Mouse (Mus musculus) bone marrow, adult 2 months (tissue): Measurements from ENCODE around the gene Zc3h12a. TPM values are rescaled to one million over a fixed set of nuclear protein-coding genes. Genes with fewer than 3 reads are reported as not detected.
A peak's percentile ranks its signal among the peaks of the same experiment; 100 is the strongest.

Experiments
- H3K27ac ChIP-seq: fragments of 200-500 bp; 2 replicates; pipeline ENCODE4 v1.5.1; 2012; ENCODE audit warnings: low read depth, mild to moderate bottlenecking, control low read depth, inconsistent platforms, low read length; ENCODE audit not compliant: control insufficient read depth, poor library complexity, insufficient read depth
- H3K4me1 ChIP-seq: fragments of 200-500 bp; 2 replicates; pipeline ENCODE4 v1.6.1; 2011; ENCODE audit warnings: low read length; ENCODE audit not compliant: control insufficient read depth, insufficient read depth
- H3K4me3 ChIP-seq: fragments of 200-500 bp; replicated peaks from 2 replicates; pipeline ENCODE3; 2011; ENCODE audit warnings: mild to moderate bottlenecking, low read depth, low read length, control low read depth; ENCODE audit not compliant: control insufficient read depth
- CTCF ChIP-seq: fragments of 200-500 bp; IDR thresholded peaks from 2 replicates; pipeline ENCODE4 v1.5.1; 2011; ENCODE audit warnings: low read length, control low read depth; ENCODE audit not compliant: control insufficient read depth, insufficient read depth
- POLR2A ChIP-seq: fragments of 200-500 bp; IDR thresholded peaks from 2 replicates; pipeline ENCODE4 v1.6.1; 2011; ENCODE audit warnings: low read depth, mild to moderate bottlenecking, control low read depth, low read length, borderline replicate concordance; ENCODE audit not compliant: control insufficient read depth
- WGBS: fragments of 180-500 bp; shearing (Covaris S2); methylation state at CpG from one replicate; pipeline ENCODE4 v1.1.7; 2018; 5-methylcytosine and 5-hydroxymethylcytosine counted together
- polyA plus RNA-seq: library from polyadenylated mRNA; stranded (reverse); fragments of >200 nt; gene quantifications from 2 replicates; pipeline ENCODE4 v1.2.4, GENCODE M21; 2011; ENCODE audit warnings: low replicate concordance; ENCODE audit not compliant: missing spikeins, insufficient read depth, insufficient read length

The Zc3h12a gene
- polyA plus RNA-seq, 1 experiment = 12.5 TPM

DNA sequence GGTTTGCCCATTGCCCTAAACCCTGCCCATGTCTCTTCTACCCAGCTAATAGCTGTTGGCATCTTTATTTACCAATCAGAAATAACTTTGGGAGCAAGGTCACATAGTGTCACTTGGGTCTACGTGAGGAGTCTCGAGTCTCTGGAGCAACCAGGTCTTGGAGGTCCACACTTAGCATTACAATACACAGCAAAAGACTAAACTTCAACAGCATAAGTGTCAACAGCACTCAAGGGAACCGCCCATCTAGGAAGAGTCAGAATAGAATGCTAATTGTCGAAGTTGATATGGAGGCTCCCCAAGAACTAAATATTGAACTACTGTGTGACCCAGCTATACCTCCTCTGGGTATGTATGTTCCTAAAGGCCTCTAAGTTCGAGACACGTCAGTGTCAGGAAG is 37.2 kb upstream of the Zc3h12a start:
- H3K4me1 ChIP-seq = no peaks in the 10 kb centered on the region; the same call in 1 of the 2 replicates
- WGBS = 81% methylated on average over 6 of the region's 6 CpGs
- H3K4me3 ChIP-seq = no peak overlapping the region
- no peak for TF ChIP-seq CTCF
- no peak for TF ChIP-seq POLR2A
- no peak overlapping the region for H3K27ac ChIP-seq

GRCm38 (mm10) chr4:125162701-125163100 is 35.1 kb upstream of the Zc3h12a start:
- Histone ChIP-seq H3K27ac (no peak overlapping the region), H3K4me3 (no peak overlapping the region), H3K4me1 (no peaks in the 10 kb centered on the region)
- no peak for TF ChIP-seq CTCF
- no peak for TF ChIP-seq POLR2A
- WGBS = 71% methylated on average over 7 of the region's 7 CpGs

GRCm38 (mm10) chr4:125161392-125161791 is 33.8 kb upstream of the Zc3h12a start:
- H3K27ac ChIP-seq = no peak overlapping the region
- WGBS = 71% methylated on average over 8 of the region's 8 CpGs
- no peak for TF ChIP-seq CTCF
- TF ChIP-seq POLR2A = no peak
- H3K4me3 ChIP-seq = no peak overlapping the region
- peaks cover 2% of the 10 kb centered on the region; the same call in 1 of the 2 replicates for H3K4me1 ChIP-seq

- 67% methylated on average over 10 of the region's 10 CpGs for WGBS
- peaks cover 2% of the 10 kb centered on the region; the same call in 1 of the 2 replicates for H3K4me1 ChIP-seq
- H3K4me3 ChIP-seq = no peak overlapping the region
- no peak overlapping the region for H3K27ac ChIP-seq
- TF ChIP-seq CTCF (no peak), POLR2A (no peak)
Measured at GRCm38 (mm10) chr4:125160951-125161331, 33.3 kb upstream of the Zc3h12a start.

DNA sequence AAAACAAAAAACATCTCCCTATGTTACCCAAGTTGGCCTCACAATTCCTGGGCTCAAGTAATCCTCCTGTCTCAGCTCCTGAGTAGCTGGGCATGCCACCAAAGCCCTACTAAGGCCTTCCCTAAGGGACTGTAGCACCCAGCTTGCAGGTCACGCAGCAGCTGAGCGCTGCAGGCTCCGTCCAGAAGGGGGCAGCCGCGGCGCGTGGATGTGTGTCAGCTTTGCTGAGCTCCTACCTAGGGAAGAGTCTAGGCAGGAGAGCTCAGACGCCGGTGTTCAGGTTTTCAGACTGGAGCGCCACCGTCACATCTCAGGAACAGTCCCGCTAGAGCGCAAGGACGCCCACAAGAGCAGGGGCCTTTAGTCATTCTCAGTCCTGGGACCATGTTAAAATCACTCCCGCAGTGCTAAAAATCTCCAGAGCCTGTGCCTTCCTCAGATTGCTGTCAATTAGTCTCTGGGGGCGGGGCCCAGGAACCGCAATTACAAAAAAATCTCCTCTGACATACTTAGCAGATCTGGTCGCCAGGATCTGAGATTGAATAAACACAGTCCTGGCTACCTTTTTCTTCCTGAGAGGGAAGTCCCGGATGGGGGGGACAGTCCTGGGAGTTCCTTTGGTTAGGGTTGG is 32.8 kb upstream of the Zc3h12a start:
- H3K4me1 ChIP-seq = peaks cover 2% of the 10 kb centered on the region; the same call in 1 of the 2 replicates

DNA sequence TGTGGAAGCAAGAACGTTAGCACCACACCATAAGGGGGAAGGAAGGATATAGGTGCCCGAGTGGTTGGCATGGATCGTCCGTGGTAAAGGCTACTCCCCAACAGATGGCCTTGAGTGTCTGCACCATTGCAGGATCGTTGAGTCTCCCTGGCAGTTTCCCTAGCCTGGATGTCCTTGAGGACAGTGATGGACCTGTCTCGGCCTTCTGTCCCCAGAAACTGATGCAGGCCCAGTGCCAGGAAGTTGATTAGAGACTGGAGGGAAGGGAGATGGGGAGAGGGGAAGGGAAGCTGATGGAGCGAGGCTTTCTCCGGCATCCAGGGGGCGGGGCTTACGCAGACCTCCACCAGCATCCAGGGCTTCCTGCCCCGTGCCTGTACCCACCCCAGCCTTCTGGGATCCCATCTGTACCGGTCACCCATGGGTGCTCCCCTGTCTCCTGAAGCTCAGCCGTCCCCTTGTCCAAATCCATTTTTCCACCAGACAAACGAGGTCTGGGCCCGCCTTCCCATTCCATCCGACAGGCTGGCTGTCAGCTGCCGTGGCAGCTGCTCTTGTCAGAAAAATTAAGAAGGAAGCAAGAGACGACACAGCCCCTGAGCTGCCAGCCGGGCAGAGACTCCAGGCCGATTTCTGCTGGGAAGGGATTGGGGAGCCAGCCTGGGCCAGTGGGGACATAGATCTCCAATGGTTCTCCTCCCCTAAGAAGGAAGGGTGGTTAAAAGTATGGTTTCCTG is 31.1 kb upstream of the Zc3h12a start:
- H3K4me3 ChIP-seq = no peak overlapping the region
- H3K4me1 ChIP-seq = peaks cover 2% of the 10 kb centered on the region; the same call in 1 of the 2 replicates
- no peak overlapping the region for H3K27ac ChIP-seq
- no peak for TF ChIP-seq POLR2A
- no peak for TF ChIP-seq CTCF
- WGBS = 69% methylated on average over 20 of the region's 20 CpGs

More for the DNA sequence above, 32.8 kb upstream of the Zc3h12a start:
- peak; percentile 91 for TF ChIP-seq CTCF
- TF ChIP-seq POLR2A = no peak
- no peak overlapping the region for H3K4me3 ChIP-seq
- 3% methylated on average over 19 of the region's 19 CpGs for WGBS
- no peak overlapping the region for H3K27ac ChIP-seq

DNA sequence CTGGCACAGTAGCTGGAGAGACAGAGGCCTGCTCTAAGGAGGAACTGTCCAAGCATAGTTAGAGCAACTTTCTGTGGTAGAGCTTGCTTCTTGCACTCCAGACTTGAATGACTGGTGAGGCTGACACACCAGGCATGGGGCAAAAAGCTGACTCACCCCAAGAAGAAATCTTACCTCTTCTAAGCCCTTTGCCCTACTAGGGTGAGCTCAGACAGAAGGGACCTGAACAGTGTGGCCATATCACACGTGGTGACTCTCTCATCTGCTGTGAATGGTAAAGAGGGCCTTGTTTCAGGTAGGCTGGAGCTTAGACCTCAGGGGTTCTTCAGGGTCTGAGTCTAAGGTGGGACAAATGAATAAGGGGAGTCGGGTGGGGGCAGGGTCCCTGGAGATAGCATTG is 30.4 kb upstream of the Zc3h12a start:
- WGBS = 72% methylated on average over 2 of the region's 2 CpGs
- TF ChIP-seq CTCF = no peak
- no peak for TF ChIP-seq POLR2A
- no peak overlapping the region for H3K4me3 ChIP-seq
- no peak overlapping the region for H3K27ac ChIP-seq
- peaks cover 2% of the 10 kb centered on the region; the same call in 1 of the 2 replicates for H3K4me1 ChIP-seq

- WGBS = 69% methylated on average over 3 of the region's 3 CpGs
- Histone ChIP-seq H3K4me1 (peaks cover 2% of the 10 kb centered on the region; the same call in 1 of the 2 replicates), H3K4me3 (no peak overlapping the region), H3K27ac (no peak overlapping the region)
- no peak for TF ChIP-seq CTCF
- TF ChIP-seq POLR2A = no peak
Measured at GRCm38 (mm10) chr4:125157322-125157721, 29.7 kb upstream of the Zc3h12a start.
